Mouse (Mus musculus): Measurements from ENCODE around the gene Ripor2. TPM values are rescaled to one million over a fixed set of nuclear protein-coding genes. Genes with fewer than 3 reads are reported as not detected.
A peak's percentile ranks its signal among the peaks of the same experiment; 100 is the strongest.

The Ripor2 gene
- total RNA-seq, 4 experiments from 2014 or later, result 3.1 to 9.0 (median 4.5) TPM

GRCm38 (mm10) chr13:24709656-24710396, 127.8 kb downstream of the Ripor2 start:
- DNase-seq (ENCODE audit: low spot score in 2 of 2), result no peak

DNA sequence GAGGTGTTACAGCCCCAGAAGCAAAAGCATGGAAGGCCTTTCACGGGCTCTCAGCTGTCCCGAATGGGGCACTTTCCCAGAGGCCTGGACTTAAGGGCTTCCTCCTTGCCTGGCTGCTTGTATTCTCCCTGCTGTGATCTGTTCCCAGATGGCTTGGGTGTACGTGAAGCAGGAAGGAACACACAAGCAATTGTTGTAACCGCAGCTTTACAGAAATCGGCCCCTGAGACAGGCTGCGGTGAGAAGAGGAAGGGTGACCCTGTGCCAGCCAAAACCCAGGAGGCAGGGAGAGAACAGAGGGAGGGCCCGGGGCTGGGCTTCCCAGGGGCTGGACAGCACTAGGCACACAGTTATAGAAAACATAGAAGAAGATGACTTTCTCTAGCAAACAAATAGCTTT, 129.0 kb downstream of the Ripor2 start:
- DNase-seq (ENCODE audit: low spot score in 2 of 2), result no peak

GRCm38 (mm10) chr13:24712581-24713130, 130.7 kb downstream of the Ripor2 start:
- DNase-seq (ENCODE audit: low spot score in 2 of 2), result no peak

- DNase-seq (ENCODE audit: low spot score in 2 of 2), result peak; percentile 69 to 73
Observed at GRCm38 (mm10) chr13:24713434-24714000, 131.5 kb downstream of the Ripor2 start.

GRCm38 (mm10) chr13:24714360-24714885, 132.4 kb downstream of the Ripor2 start:
- no peak for DNase-seq (ENCODE audit: low spot score in 2 of 2)

- no peak for DNase-seq (ENCODE audit: low spot score in 2 of 2)
Observed at GRCm38 (mm10) chr13:24715601-24716000, 133.6 kb downstream of the Ripor2 start.

DNA sequence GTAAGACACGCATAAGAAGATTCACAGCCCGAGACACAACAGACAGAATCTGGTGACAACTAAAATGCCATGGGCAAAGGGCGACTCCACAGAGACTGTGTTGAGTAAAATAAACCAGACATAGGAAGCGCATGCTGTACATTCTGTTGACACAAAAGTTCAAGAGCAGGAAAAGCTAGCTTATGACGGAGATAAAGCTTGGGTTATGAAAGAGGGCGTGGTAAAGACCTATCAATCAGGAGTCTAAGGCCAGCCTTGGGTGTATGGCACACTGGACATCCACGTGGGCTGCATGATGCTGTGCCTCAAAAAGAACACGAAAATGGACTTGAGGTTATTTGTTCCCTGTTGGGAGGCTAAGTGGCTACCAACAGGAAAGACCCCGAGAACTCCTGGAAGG, 134.5 kb downstream of the Ripor2 start:
- DNase-seq (ENCODE audit: low spot score in 2 of 2), result no peak

DNA sequence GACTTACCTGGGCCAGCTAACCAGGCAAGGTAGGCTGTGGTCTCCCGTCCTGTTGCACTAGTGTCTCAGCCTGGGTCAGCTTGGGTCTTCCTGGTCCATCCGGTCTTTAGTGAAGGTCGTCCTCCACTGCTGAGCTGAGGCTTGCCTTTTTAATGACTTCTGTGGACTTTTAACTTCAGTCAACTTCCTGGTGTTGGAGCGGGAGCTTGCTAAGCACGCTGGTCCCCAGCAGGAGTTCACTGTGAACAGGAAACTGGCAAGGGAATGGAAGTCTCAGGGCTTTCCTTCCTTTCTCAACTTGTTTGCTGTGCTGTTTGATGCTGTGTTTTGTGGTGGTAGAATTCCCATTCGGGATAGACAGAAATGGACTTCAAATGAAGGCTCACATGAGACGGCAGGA, 135.7 kb downstream of the Ripor2 start:
- DNase-seq (ENCODE audit: low spot score in 2 of 2), result no peak

- no peak for DNase-seq (ENCODE audit: low spot score in 2 of 2)
Observed at GRCm38 (mm10) chr13:24721502-24721901, 139.5 kb downstream of the Ripor2 start.

- no peak for DNase-seq (ENCODE audit: low spot score in 2 of 2)
Observed at GRCm38 (mm10) chr13:24723699-24724394, 141.9 kb downstream of the Ripor2 start.

GRCm38 (mm10) chr13:24724395-24724759, 142.4 kb downstream of the Ripor2 start:
- no peak for DNase-seq (ENCODE audit: low spot score in 2 of 2)

DNA sequence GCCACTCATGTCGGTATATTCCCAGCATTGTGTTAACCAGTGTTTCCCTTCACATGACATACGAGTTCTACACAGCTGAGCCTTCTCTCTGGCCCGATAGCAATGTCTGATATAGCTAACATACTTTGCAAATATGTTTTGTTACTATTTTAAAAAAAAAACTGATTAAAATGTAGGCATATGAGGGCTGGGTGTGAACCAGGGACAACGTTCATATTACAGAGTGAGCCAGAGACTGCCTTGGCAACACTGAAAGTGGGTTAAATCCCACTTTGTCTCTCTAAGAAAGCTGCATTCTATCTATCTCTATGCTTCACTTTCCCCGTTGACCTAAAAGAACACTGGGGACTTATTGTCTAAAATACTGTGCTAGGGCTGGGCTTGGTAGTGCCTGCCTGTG, 147.1 kb downstream of the Ripor2 start:
- no peak for DNase-seq (ENCODE audit: low spot score in 2 of 2)

- DNase-seq (ENCODE audit: low spot score in 2 of 2), result no peak
Observed at GRCm38 (mm10) chr13:24734502-24734901, 152.5 kb downstream of the Ripor2 start.

GRCm38 (mm10) chr13:24735608-24736131, 153.7 kb downstream of the Ripor2 start:
- no peak for DNase-seq (ENCODE audit: low spot score in 2 of 2)

GRCm38 (mm10) chr13:24741028-24741427, 159.0 kb downstream of the Ripor2 start, which contains the start of gene Armh2:
Gene Armh2 (plus strand): TSS chr13:24741232.
- no peak for DNase-seq (ENCODE audit: low spot score in 2 of 2)

DNA sequence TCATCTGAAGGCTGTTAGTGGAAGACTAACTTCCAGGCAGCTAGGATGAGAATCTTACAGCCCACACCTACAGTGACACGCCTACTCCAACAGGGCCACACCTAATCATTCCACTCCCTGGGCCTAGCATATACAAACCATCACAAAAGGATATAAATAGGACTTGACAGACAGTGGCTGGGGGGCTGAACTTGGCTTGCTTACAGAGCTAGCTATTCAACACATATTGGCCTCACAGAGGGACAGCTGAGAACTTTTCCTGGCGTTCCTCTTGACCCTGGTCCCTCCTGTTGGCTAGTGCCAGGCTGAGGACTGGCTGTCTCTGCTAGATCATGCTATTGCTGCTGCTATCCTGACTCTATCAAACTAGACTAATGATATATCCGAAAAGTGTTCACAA, 165.8 kb downstream of the Ripor2 start:
- DNase-seq (ENCODE audit: low spot score in 2 of 2), result no peak

- no peak for DNase-seq (ENCODE audit: low spot score in 2 of 2)
Observed at GRCm38 (mm10) chr13:24750807-24751206, 168.8 kb downstream of the Ripor2 start.

- no peak for DNase-seq (ENCODE audit: low spot score in 2 of 2)
Observed at GRCm38 (mm10) chr13:24751396-24751795, 169.4 kb downstream of the Ripor2 start.

- DNase-seq (ENCODE audit: low spot score in 2 of 2), result no peak
Observed at GRCm38 (mm10) chr13:24756756-24757155, 174.8 kb downstream of the Ripor2 start.

DNA sequence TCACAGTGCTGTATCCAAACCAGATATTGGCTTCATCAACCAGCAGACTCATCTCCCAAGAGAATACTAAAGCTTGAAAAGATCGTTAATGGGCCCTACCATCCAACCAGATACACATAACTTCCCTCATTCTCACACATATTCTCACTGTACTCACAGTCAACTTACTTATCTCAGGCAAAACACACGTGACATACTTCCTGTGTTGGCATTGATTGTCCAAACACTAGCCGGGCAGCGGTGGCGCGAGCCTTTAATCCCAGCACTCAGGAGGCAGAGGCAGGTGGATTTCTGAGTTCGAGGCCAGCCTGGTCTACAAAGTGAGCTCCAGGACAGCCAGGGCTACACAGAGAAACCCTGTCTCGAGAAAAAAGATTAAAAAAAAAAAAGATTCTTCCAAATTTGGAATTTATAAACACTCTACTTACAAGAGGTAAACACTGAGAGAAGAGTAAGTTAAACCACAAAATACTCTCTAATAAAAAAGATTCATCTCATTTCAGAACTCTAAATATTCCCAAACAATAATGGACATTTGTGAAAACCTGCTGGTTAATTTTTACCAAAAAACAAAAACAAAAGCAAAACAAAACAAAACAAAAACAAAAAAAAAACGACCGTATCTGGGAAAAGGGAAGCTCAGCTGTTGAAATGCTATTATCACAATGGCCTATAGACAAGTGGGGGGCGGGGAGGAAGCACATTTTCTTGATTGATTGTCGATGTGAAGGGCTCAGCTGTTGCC, 176.0 kb downstream of the Ripor2 start:
- no peak for DNase-seq (ENCODE audit: low spot score in 2 of 2)

GRCm38 (mm10) chr13:24759451-24759850, 177.5 kb downstream of the Ripor2 start:
- DNase-seq (ENCODE audit: low spot score in 2 of 2), result no peak

All from gastrocnemius, adult 8-10 months (tissue).